Mouse (Mus musculus) small intestine, adult 2 months (tissue): ENCODE measurements around the gene Nxf1. TPM values are rescaled to one million over a fixed set of nuclear protein-coding genes. Genes with fewer than 3 reads are reported as not detected.
A peak's percentile ranks its signal among the peaks of the same experiment; 100 is the strongest.

Experiments
- H3K27ac ChIP-seq: fragments of 200-500 bp; 2 replicates; pipeline ENCODE4 v1.5.1; 2012; ENCODE audit warnings: low read depth, low read length, control low read depth, inconsistent platforms; ENCODE audit not compliant: insufficient read depth
- H3K27me3 ChIP-seq: fragments of 200-500 bp; 2 replicates; pipeline ENCODE4 v1.6.1; 2012; ENCODE audit warnings: mild to moderate bottlenecking, moderate library complexity, low read length, inconsistent platforms; ENCODE audit not compliant: control insufficient read depth, insufficient read depth
- H3K36me3 ChIP-seq: fragments of 200-500 bp; 2 replicates; pipeline ENCODE4 v1.6.1; 2012; ENCODE audit warnings: mild to moderate bottlenecking, low read length, control low read depth, inconsistent platforms; ENCODE audit not compliant: control insufficient read depth, insufficient read depth
- H3K4me1 ChIP-seq: fragments of 200-500 bp; 2 replicates; pipeline ENCODE4 v1.6.1; 2012; ENCODE audit warnings: low read length, inconsistent platforms, mixed read lengths; ENCODE audit not compliant: control insufficient read depth, insufficient read depth, insufficient read length
- H3K4me3 ChIP-seq: fragments of 200-500 bp; 2 replicates; pipeline ENCODE4 v1.5.1; 2012; ENCODE audit warnings: low read depth, mild to moderate bottlenecking, control low read depth, inconsistent platforms, low read length, moderate library complexity
- CTCF ChIP-seq: fragments of 200-500 bp; IDR thresholded peaks from 2 replicates; pipeline ENCODE4 v1.5.1; 2012; ENCODE audit warnings: low read depth, mild to moderate bottlenecking, control low read depth, inconsistent platforms, low read length, moderate library complexity, mixed read lengths; ENCODE audit not compliant: insufficient replicate concordance, insufficient read length; ENCODE audit errors: extremely low read depth
- POLR2A ChIP-seq: fragments of 200-500 bp; IDR thresholded peaks from 2 replicates; pipeline ENCODE4 v1.6.1; 2012; ENCODE audit warnings: low read depth, mild to moderate bottlenecking, control low read depth, inconsistent platforms, low read length, moderate library complexity
- WGBS: fragments of 180-500 bp; shearing (Covaris S2); methylation state at CpG from one replicate; pipeline ENCODE4 v1.1.7; 2018; 5-methylcytosine and 5-hydroxymethylcytosine counted together
- polyA plus RNA-seq: library from polyadenylated mRNA; depleted of rRNA; stranded (reverse); fragments of >200 nt; gene quantifications from 2 replicates; pipeline ENCODE4 v1.2.3, GENCODE M21; 2012

Gene Nxf1
- polyA plus RNA-seq, 1 experiment: 25.4 TPM

DNA sequence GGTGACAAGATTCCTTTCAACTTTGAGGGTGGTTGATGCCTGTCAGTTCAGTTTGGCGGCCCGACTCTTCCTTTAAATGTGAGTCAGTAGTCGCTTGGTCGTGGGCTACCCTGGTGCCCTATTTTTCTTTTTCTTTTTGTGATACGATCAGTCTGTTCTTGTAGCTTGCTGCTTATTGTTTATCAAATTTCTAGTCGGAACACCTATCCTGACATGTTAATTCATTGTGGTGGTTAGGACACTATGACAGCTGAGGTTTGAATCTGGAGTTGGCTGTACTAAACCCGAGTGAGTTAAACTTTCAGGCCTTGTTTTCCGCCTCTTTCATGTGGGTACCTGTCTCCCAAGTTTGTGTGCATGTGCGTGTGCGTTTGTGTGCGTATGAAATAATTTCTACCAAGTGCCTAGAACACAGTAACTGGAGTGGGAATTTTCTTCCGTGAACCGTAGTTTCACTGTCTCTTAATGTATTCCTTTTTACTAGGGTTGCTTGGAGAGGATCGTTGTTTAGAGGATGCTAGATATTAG is 662 bp downstream of the Nxf1 start:
- TF ChIP-seq CTCF (no peak), POLR2A (no peak)

DNA sequence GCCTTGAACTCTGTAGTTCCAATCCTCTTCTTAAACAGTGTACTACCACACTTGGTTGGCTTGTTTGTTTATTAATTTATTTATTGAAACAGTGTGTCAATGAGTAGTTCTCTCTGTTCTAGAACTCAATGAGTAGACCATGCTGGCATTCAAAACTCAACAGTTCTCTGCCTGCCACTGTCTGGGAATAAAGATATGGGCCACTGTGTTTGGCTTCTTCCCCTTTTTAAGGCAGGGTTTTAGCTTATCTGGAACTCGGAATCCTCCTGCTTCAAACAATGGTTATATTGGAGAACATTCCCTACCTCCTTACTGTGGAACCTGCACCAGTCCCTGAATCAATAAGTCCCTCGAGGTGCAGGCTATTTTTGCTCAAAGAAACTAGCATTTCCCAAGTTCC is 2.0 kb downstream of the Nxf1 start:
- no peaks in the 10 kb centered on the region for H3K4me1 ChIP-seq
- no peaks in the 10 kb centered on the region for H3K27me3 ChIP-seq
- no peak overlapping the region for H3K27ac ChIP-seq
- WGBS: 60% methylated on average over 2 of the region's 2 CpGs
- peaks cover 23% of the 10 kb centered on the region for H3K36me3 ChIP-seq
- TF ChIP-seq POLR2A (no peak), CTCF (no peak)
- no peak overlapping the region for H3K4me3 ChIP-seq

More for the DNA sequence above, 662 bp downstream of the Nxf1 start:
- Histone ChIP-seq H3K27ac (peak overlapping the region; percentile 34), H3K36me3 (peaks cover 19% of the 10 kb centered on the region), H3K4me1 (no peaks in the 10 kb centered on the region), H3K27me3 (no peaks in the 10 kb centered on the region), H3K4me3 (peak overlapping the region; percentile 71)
- WGBS: 1% methylated on average over 14 of the region's 14 CpGs

DNA sequence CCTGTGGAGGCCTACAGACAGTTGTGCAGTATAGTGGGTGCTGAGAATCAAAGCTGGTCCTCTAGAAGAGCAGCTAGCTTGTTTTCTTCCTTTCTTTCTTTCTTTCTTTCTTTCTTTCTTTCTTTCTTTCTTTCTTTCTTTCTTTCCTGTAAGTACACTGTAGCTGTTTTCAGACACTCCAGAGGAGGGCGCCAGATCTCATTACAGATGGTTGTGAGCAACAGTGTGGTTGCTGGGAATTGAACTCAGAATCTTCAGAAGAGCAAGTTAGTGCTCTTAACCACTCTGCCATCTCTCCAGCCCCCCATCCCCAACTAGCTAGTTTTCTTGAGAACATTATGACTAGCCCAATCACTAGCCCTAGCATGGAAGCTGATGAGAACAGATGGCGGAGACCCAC is 3.9 kb downstream of the Nxf1 start:
- TF ChIP-seq POLR2A (no peak), CTCF (no peak)
- 92% methylated on average over 2 of the region's 2 CpGs for WGBS
- Histone ChIP-seq H3K27ac (no peak overlapping the region), H3K4me3 (no peak overlapping the region), H3K36me3 (peaks cover 32% of the 10 kb centered on the region), H3K4me1 (no peaks in the 10 kb centered on the region), H3K27me3 (no peaks in the 10 kb centered on the region)

DNA sequence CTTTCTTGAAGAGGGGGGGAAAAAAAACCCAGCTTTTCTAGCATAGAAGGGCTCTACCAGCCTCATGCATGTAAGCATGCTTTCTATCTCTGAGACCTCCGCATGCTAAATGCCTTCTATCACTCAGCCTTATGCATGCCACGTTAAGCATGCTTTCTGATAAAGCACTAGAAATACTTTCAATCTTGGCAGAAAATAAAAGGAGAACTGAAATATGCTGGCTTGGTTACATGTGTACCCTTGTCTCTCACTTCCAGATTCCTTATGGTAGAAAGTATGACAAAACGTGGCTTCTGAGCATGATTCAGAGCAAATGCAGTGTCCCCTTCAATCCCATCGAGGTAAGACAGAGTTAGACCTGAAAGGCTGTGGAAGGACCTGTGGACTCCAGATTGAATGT is 6.4 kb downstream of the Nxf1 start:
- 84% methylated on average over 4 of the region's 4 CpGs for WGBS
- Histone ChIP-seq H3K27me3 (no peaks in the 10 kb centered on the region), H3K27ac (no peak overlapping the region), H3K4me1 (no peaks in the 10 kb centered on the region), H3K36me3 (peaks cover 54% of the 10 kb centered on the region), H3K4me3 (no peak overlapping the region)
- TF ChIP-seq POLR2A: no peak
- no peak for TF ChIP-seq CTCF

DNA sequence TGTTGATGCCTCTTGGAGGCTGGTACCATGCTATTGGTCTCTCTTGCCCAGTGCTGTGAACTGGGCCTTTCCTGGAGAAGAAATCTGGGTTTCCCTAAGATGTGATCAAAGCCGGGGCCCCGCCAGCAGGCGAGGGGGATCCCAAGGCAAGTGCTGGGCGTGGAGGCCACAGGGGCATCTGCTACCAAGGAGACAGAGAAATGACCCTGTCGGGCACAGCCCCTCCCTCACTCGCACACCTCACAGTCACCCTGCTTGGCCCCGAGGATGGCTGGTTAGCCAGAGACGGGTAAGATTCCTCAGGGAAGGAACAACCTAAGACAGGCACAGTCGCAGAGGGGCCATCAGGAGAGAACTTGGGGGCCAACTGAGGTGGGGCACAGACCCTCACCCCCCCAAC is 8.7 kb downstream of the Nxf1 start:
- Histone ChIP-seq H3K27ac (no peak overlapping the region), H3K36me3 (peaks cover 65% of the 10 kb centered on the region), H3K4me3 (no peak overlapping the region), H3K4me1 (no peaks in the 10 kb centered on the region), H3K27me3 (no peaks in the 10 kb centered on the region)
- TF ChIP-seq CTCF (no peak), POLR2A (no peak)
- WGBS: 94% methylated on average over 9 of the region's 9 CpGs

DNA sequence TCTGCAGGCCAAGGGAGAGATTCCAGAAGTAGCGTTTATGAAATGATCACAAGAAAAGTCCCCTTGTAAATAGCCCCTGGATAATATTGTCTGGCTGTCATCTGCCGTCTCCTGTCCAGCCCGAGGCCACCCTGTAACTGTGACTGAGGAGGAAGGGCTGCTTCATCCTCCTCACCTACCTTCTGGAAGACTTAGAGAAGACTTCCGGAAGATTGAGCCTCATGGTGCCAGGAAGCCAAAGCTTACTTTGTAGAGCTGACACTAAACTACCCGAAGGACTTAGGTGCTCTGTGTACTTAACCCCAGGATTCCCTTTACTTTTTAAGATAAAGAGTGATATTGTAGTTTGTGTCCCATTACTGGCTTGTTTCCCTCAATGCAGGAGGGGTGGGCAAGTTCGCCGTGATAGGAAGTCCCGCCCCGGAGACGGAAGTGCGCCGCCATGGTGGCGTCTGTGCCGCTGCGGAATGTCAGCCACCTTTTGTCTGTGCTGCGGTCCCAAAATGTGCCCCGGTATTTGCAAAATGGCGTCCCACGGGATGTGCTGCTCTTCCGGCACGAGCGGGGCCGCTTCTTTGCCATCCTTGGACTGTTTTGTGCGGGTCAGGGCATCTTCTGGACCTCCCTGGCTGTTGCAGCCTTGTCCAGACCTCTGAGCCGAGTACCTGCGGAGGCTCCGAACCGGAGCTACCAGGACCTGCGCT is 13.8 kb downstream of the Nxf1 start, which contains the start of gene Tmem223:
Gene Tmem223, plus strand, starts transcription at position 430 of the 704 bp plus-strand sequence.
- WGBS: 14% methylated on average over 29 of the region's 29 CpGs
- H3K27me3 ChIP-seq: no peaks in the 10 kb centered on the region
- TF ChIP-seq CTCF (no peak), POLR2A (peak; percentile 82)
- peaks cover 39% of the 10 kb centered on the region for H3K36me3 ChIP-seq
- H3K4me1 ChIP-seq: peaks cover 8% of the 10 kb centered on the region; the same call in 1 of the 2 replicates
- peak within 1 kb of the TSS; percentile 85 for H3K4me3 ChIP-seq
- peak within 1 kb of the TSS; percentile 64 for H3K27ac ChIP-seq

DNA sequence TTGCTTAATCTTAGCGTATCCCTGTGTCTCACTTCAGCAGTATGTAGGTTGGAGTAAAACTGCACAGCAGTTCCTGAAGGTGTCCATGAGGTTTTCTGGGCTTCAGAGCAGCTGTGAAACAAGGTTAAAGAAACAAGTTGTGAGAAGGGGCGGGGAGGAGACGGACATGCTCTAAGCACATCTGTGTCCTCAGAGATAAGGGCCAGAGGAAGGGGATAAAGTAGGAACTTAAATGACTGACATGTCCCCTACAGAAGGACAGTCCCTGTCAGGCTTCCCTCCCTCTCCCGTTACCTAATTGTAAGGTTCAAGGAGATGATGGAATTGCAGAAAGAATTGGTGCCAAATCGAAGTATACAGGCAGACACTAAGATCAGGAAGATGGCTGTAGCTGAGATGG is 16.1 kb downstream of the Nxf1 start:
- Histone ChIP-seq H3K27me3 (no peaks in the 10 kb centered on the region), H3K36me3 (peaks cover 18% of the 10 kb centered on the region), H3K27ac (no peak overlapping the region), H3K4me1 (peaks cover 8% of the 10 kb centered on the region; the same call in 1 of the 2 replicates), H3K4me3 (peak overlapping the region; percentile 40)
- TF ChIP-seq POLR2A: no peak
- WGBS: 42% methylated on average over 5 of the region's 5 CpGs

DNA sequence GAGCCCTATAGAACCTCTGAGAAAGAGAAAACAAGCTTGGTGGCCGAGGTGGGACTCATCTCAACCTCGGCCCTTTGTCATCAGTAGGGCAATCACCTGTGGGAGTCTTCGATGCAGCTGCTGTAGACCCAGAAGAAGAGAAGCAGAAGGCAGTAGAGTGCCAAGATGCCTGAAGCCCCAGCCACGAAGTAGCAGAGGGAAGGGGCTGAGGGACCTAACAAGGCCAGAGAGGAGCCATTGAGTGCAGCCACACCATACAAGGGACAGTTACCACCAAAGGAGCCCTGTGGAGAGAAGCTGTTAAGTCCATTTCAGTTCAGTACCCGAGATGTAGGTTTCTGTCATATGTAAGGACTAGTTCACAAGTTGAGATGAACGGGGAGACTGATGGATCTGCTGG is 16.5 kb downstream of the Nxf1 start:
- Histone ChIP-seq H3K27me3 (no peaks in the 10 kb centered on the region), H3K4me1 (peaks cover 8% of the 10 kb centered on the region; the same call in 1 of the 2 replicates), H3K4me3 (peak overlapping the region; percentile 40), H3K36me3 (peaks cover 16% of the 10 kb centered on the region), H3K27ac (no peak overlapping the region)
- WGBS: 14% methylated on average over 6 of the region's 6 CpGs
- no peak for TF ChIP-seq POLR2A
- no peak for TF ChIP-seq CTCF
